Mouse (Mus musculus): ENCODE measurements at regions not wholly inside any gene's neighbourhood (a gene's known extent, or its start where the extent isn't known, plus 50 kb on each side); places are given as distances from the start of the nearest gene placed in this dataset.
"Not testable (repeated sequence)": the region's sequence is repeated elsewhere in the genome, so short reads cannot be mapped to it uniquely, and the experiment has no call there.

DNA sequence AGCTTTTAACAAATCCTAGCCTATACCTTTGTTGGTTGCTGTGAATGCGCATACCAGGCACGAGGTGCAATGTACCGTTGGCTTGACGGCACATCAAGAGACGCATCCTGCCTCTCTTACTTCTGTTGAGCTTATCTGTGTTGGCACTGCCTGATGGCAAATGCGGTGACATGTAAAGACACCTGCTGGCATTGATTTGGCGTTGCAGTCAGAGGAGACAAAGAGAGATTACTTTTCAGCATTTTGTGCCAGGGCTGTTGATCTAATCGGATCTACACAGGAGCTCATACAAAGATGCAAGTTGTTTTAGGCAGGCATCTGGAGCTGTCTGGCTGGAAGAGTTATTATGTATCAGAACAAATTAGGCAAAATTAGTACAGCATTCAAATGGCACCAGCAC lies 331.5 kb upstream of the Cwc22 start:
- ATAC-seq: no peak

DNA sequence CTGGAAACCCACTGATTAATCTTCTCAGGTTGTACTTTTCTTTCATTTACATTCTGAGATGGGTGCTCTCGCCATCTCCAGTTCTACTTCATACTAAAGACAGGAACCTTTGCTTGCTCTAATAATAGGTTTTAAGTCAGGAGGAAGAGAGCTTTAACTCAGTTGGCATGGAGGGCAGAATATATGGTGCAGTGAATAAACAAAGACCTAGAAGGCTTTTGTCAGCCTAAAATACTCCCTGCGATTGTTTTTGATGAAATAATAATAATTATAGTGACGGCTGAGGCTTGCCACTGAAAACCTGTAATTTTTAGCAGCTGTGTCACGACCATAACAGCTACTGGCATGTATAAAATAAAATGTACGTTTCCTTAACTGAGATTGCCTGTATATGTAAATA lies 327.9 kb upstream of the Cwc22 start:
- no peak for ATAC-seq

DNA sequence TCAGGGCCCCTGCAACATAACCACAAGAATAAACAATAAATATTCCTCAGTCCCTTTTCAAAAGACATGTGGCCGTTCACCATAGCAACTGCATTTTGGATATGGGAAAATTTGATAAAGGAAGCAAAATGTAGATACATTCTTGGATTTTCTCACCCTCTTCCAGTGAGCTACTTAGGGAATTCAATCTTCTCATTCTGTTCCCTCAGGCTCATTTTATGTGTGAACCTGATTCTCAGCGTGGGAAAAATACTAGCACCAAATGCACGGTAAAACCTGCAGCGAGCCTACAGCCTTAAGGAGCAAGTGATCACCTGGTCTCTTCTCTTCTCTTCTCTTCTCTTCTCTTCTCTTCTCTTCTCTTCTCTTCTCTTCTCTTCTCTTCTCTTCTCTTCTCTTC lies 322.5 kb upstream of the Cwc22 start:
- ATAC-seq: no peak

- ATAC-seq: no peak
These were observed 321.6 kb upstream of the Cwc22 start for GRCm38 (mm10) chr2:78267527-78268375.

DNA sequence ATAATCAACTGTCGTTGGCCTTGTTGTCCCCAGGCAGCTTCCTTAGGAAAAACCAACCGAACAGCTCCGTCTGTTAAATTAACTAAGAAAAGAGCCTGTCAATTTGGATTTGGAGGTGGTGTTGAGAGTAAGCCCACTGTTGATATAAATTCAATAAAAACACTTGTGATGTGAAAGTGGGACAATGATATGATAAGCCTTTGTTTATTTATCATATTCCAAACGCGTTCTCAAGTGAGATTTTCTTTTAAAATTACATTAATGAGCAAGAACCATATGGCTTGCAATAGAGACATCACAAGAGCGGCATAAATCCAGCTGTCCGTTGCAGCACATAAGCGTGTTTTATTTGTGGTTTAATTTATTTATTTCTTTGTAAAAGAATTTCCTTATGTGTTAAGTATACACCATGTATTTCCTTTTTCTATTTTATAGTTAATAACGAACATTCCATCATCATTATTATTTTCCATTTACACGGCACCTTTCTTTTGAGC lies 307.5 kb upstream of the Cwc22 start:
- ATAC-seq: no peak

GRCm38 (mm10) chr2:78246354-78246753 lies 300.2 kb upstream of the Cwc22 start:
- ATAC-seq: no peak

- ATAC-seq: no peak
These were observed 294.1 kb upstream of the Cwc22 start for GRCm38 (mm10) chr2:78240299-78240698.

DNA sequence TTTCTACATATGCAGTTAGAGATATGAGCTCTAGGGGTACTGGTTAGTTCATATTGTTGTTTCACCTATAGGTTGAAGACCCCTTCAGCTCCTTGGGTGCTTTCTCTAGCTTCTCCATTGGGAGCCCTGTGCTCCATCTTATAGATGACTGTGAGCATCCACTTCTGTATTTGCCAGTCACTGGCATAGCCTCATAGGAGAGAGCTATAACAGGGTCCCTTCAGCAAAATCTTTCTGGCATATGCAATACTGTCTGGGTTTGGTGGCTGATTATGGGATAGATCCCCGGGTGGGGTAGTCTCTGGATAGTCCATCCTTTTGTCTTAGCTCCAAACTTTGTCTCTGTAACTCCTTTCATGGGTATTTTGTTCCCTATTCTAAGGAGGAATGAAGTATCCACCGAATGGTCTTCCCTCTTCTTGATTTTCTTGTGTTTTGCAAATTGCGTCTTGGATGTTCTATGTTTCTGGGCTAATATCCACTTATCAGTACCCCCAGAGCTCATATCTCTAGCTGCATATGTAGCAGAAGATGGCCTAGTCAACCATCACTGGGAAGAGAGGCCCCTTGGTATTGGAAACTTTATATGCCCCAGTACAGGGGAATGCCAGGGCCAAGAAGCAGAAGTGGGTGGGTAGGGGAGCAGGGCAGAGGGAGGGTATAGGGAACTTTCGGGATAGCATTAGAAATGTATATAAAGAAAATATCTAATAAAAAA lies 279.4 kb upstream of the Cwc22 start:
- not testable (repeated sequence) for ATAC-seq

DNA sequence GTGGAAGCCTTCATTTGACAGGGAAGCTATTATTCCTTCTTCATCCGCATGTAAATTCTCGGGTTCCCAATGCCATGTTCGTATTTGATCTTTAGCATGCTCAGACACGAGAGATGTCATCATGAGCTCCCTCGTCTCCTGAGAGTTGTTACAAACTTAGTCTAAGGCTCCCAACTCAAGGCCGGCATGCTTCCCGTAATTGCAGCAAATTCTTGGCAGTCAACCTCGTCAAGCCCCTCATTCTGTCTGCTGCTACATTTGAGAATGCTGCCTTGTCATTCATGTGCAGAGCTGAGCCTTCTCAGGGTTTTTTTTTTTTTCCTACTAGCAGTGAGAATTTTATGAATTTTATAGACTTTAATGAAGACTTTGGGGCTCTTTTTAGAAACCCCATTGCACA lies 268.3 kb upstream of the Cwc22 start:
- no peak for ATAC-seq

DNA sequence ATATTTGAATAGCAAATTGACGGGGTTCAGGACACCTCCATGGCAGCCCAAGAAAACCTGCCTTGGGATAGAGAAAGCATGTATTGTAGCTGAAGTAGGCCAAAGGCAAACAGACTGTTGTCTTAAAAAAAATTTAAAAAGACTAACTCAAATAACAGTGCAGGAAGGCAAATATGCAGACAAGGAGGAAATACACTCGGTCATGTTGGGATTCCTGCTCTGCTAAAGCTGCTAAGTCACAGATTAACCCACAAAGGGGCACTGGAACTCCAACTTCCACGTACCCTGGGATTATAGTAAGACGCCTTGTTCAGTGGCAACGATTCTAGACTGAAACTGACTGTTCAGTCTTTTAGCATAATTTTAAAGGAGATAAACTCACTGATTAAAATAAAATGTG lies 258.9 kb upstream of the Cwc22 start:
- no peak for ATAC-seq

DNA sequence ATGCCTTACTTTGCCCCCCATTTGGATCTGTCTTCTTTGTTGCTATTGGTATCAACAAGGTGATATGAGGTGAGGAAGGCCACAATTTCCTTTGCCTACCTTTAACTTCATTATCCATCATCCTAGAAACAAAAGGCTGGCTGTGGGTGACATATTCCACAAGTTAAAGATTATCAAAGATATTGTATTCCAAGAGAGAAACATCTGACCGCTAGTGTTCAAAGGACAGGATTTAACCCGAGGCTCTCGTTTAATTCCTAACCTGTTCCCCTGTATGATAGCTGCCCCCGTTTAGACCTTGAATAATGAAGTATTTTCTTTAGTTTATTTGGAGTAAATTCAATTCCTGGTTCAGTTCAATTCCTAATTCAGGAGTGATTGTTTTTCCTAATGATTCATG lies 249.8 kb upstream of the Cwc22 start:
- ATAC-seq: no peak

DNA sequence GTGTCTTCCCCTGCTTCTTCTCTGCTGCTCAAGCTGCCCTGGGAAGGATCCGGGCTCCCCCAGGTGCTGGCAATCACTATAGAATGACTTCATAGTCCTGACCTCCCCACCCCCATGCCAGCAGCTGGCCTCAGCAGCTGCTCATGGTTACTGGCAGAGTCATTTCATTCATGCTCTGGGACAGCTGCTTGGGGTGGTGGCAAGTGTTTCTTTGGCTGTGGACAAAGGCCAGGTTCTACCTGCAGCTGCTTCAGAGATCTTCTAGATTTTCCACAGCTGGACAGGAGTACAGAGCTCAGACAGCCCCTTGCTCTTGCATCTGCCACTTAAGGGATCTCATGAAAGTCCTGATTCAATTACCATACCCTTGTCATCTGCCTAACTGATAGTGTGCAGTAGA lies 243.4 kb upstream of the Cwc22 start:
- no peak for ATAC-seq

GRCm38 (mm10) chr2:78184950-78185349 lies 238.8 kb upstream of the Cwc22 start:
- ATAC-seq: no peak

DNA sequence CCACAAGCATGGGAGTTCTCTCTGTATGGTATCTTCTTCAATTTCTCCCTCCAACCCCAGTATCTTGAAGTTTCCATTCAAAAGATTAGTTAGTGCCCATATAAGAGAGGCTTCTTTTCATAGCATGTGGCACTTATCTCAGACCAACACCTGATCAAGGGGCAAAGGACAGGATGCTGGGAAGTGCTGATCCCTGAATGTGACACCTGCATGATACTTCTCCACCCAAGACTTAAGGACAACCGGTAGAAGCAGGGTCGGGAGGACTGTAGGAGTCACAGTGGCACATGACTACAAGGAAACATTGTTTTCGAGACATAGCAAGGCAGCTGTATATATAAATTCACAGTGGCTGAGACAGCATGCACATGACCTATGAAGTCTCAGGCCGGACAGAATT lies 227.6 kb upstream of the Cwc22 start:
- no peak for ATAC-seq

DNA sequence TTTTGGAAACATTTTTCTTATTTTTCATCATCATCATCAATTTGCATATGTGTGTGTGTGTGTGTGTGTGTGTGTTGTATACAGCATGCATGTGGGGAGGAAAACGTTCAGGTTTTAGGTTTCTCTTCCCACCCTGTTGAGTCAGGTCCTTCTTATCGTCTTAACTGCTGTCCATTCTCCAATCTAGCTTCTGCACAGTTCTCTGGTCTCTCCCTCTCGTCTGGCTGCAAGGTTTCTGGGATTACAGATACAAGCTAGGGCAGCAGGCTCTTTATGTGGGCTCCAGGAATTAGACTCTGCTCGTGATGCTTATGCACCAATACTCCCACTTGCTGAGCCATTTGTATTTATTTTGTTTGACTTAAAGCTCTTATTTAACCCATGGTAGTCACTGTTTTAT lies 226.6 kb upstream of the Cwc22 start:
- no peak for ATAC-seq

DNA sequence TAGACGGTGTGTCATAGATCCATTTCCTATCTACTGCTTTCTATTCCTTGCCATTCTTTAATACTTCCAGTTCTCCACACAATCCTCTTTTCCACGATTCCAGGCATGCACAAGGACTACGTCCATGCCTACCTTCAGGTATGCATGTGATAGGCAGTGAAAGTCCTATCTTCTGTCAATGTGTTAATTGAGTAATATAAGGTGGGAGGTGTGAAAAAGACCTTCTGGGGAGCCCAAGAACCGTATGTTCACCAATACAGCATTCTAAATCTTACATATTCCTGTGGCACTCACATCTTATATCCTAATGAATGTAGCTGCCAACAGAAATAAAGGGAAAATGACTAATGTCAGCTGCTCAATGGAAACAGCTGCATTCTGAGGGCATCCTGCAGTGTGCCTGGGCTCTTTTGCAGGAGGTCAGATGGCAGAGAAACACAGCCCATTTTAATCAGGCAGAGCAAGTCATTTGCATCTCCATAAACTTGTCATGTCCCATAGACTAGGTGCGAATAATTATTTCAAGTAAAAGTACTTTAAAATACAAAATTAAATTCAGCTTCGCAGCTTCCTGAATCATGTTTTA lies 224.1 kb upstream of the Cwc22 start:
- ATAC-seq: no peak

GRCm38 (mm10) chr2:78165429-78165828 lies 219.3 kb upstream of the Cwc22 start:
- no peak for ATAC-seq

DNA sequence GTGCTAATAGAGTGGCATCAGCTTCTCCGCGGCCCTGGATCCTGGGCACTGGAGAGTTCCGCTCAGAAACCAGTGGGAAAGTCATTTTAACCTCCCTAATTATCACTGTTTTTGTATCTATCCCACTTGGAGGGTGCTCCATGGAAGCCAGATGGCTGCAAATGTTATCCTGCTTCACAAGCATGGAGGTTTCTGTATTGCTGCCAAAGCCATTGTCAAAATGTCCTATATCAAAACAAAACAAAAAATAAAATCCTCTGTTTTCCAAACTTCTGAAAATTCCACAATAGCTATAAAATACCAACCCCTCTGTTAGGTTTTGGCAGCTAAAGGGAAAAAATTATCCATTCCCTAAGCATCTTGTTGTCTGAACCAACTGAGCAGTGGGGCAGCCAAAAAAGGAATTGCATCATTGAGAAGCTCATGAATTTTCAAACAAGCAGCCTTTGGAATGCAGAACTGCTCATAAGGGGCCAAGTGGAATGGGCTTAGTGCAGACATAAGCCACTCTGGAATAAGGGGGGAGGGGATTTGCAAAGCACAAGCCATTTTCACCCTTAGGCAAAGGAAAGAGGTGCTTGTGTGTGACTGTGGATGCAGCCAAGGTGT lies 213.8 kb upstream of the Cwc22 start:
- ATAC-seq: no peak

- no peak for ATAC-seq
These were observed 164.2 kb upstream of the Cwc22 start for GRCm38 (mm10) chr2:78110335-78110734.

GRCm38 (mm10) chr2:78095536-78095935 lies 149.4 kb upstream of the Cwc22 start:
- no peak for ATAC-seq

- no peak for ATAC-seq
These were observed 148.7 kb upstream of the Cwc22 start for GRCm38 (mm10) chr2:78094921-78095320.

- no peak for ATAC-seq
These were observed 118.3 kb upstream of the Cwc22 start for GRCm38 (mm10) chr2:78064321-78065037.

All from CD4-positive, CD25-positive, alpha-beta regulatory T cell, adult 4 months (primary cell).